47 mouse cellular contexts compared by ENCODE assay signal in genomic region chr14:51500461-51500860, GRCm38 (mm10). TPM values are rescaled to one million over a fixed set of nuclear protein-coding genes. Genes with fewer than 3 reads are reported as not detected.
"Had no signal": no experiment of that assay in that cellular context is flagged by ENCODE, and none has a peak within 500 bp of the region (broad histone marks: within the 10 kb centered on the region; RNA-seq: fewer than 3 reads in every experiment).

No protein-coding gene starts in this region.

- H3K27ac ChIP-seq: limb, embryonic 10.5 days; limb, embryonic 12.5 days; limb, embryonic 13.5 days; limb, embryonic 15.5 days; liver, embryonic 12.5 days; liver, embryonic 13.5 days; liver, embryonic 14.5 days; liver, embryonic 15.5 days; lung, embryonic 15.5 days; macrophage; midbrain, embryonic 10.5 days; midbrain, embryonic 12.5 days; midbrain, embryonic 13.5 days; midbrain, embryonic 15.5 days; neural tube, embryonic 12.5 days had no signal

- H3K9ac ChIP-seq: limb, embryonic 12.5 days; limb, embryonic 13.5 days; limb, embryonic 15.5 days; liver, embryonic 12.5 days; liver, embryonic 13.5 days; liver, embryonic 14.5 days; liver, embryonic 15.5 days; liver, postnatal 0 days; lung, embryonic 14.5 days; lung, embryonic 15.5 days; midbrain, embryonic 12.5 days; midbrain, embryonic 13.5 days; midbrain, embryonic 15.5 days; neural tube, embryonic 12.5 days had no signal

- ATAC-seq: liver, embryonic 12.5 days; liver, postnatal 0 days; lung, postnatal 0 days; midbrain, embryonic 13.5 days; midbrain, embryonic 15.5 days; midbrain, embryonic 16.5 days had no signal

- H3K9me3 ChIP-seq: limb, embryonic 10.5 days; limb, embryonic 12.5 days; limb, embryonic 13.5 days; limb, embryonic 15.5 days; liver, embryonic 12.5 days; liver, embryonic 13.5 days; liver, embryonic 15.5 days; lung, embryonic 15.5 days; megakaryocyte, embryonic 14.5 days; midbrain, embryonic 10.5 days; midbrain, embryonic 12.5 days; midbrain, embryonic 13.5 days; midbrain, embryonic 15.5 days; neural tube, embryonic 12.5 days had no signal

- H3K27me3 ChIP-seq: limb, embryonic 12.5 days; limb, embryonic 13.5 days; limb, embryonic 15.5 days; liver, embryonic 12.5 days; liver, embryonic 13.5 days; liver, embryonic 15.5 days; lung, embryonic 15.5 days; megakaryocyte, embryonic 14.5 days; midbrain, embryonic 12.5 days; midbrain, embryonic 13.5 days; midbrain, embryonic 15.5 days; neural tube, embryonic 12.5 days had no signal

- H3K4me1 ChIP-seq: limb, embryonic 10.5 days; limb, embryonic 12.5 days; limb, embryonic 13.5 days; limb, embryonic 15.5 days; liver, embryonic 12.5 days; liver, embryonic 13.5 days; liver, embryonic 15.5 days; lung, embryonic 15.5 days; megakaryocyte, embryonic 14.5 days; midbrain, embryonic 10.5 days; midbrain, embryonic 12.5 days; midbrain, embryonic 13.5 days; midbrain, embryonic 15.5 days; neural tube, embryonic 12.5 days had no signal

- H3K4me2 ChIP-seq: limb, embryonic 12.5 days; limb, embryonic 13.5 days; limb, embryonic 15.5 days; liver, embryonic 11.5 days; liver, embryonic 12.5 days; liver, embryonic 13.5 days; liver, embryonic 15.5 days; lung, embryonic 14.5 days; lung, embryonic 15.5 days; midbrain, embryonic 11.5 days; midbrain, embryonic 12.5 days; midbrain, embryonic 13.5 days; midbrain, embryonic 15.5 days; neural tube, embryonic 12.5 days had no signal

- H3K4me3 ChIP-seq: limb, embryonic 10.5 days; limb, embryonic 12.5 days; limb, embryonic 13.5 days; limb, embryonic 15.5 days; liver, embryonic 12.5 days; liver, embryonic 13.5 days; liver, embryonic 15.5 days; lung, embryonic 15.5 days; megakaryocyte, embryonic 14.5 days; midbrain, embryonic 10.5 days; midbrain, embryonic 12.5 days; midbrain, embryonic 13.5 days; midbrain, embryonic 15.5 days; myocyte; neural tube, embryonic 12.5 days had no signal

- DNase-seq: left cerebral cortex, postnatal 4 days; liver; liver, embryonic 13.5 days; liver, postnatal 0 days; lung, adult 18-20 months; lung, adult 2 months; lung, embryonic 14.5 days; lung, postnatal 10 days; lung, postnatal 14 days; lung, postnatal 36 days; lung, postnatal 4 days; midbrain, embryonic 14.5 days had no signal

- H3K36me3 ChIP-seq: limb, embryonic 10.5 days; limb, embryonic 12.5 days; limb, embryonic 13.5 days; limb, embryonic 15.5 days; liver, embryonic 12.5 days; liver, embryonic 13.5 days; liver, embryonic 15.5 days; lung, embryonic 15.5 days; midbrain, embryonic 10.5 days; midbrain, embryonic 12.5 days; midbrain, embryonic 13.5 days; midbrain, embryonic 15.5 days; neural tube, embryonic 12.5 days had no signal

RNA-seq across cellular contexts. Expression of gene Vmn2r89, which starts 48.8 kb away (rescaled TPM):
- total RNA-seq: left cerebral cortex, postnatal 10 days; left cerebral cortex, postnatal 14 days; left cerebral cortex, postnatal 25 days; left cerebral cortex, postnatal 36 days; left cerebral cortex, postnatal 4 days; liver, adult 2 months; megakaryocyte progenitor cell, adult 5-6 weeks; megakaryocyte, adult 5-6 weeks; megakaryocyte-erythroid progenitor cell, adult 5-6 weeks; midbrain, postnatal 0 days; monocyte, adult 5-6 weeks had no signal
- polyA plus RNA-seq: limb, embryonic 10.5 days; limb, embryonic 11.5 days; limb, embryonic 12.5 days; limb, embryonic 13.5 days; limb, embryonic 14.5 days; limb, embryonic 15.5 days; liver, adult 2 months; liver, embryonic 11.5 days; liver, embryonic 12.5 days; liver, embryonic 13.5 days; liver, embryonic 14.5 days; liver, embryonic 15.5 days; liver, embryonic 16.5 days; liver, postnatal 0 days; lung, adult 2 months; lung, embryonic 14.5 days; lung, embryonic 15.5 days; lung, embryonic 16.5 days; lung, postnatal 0 days; macrophage; midbrain, embryonic 10.5 days; midbrain, embryonic 11.5 days; midbrain, embryonic 12.5 days; midbrain, embryonic 13.5 days; midbrain, embryonic 14.5 days; midbrain, embryonic 15.5 days; midbrain, embryonic 16.5 days; midbrain, postnatal 0 days; myocyte; neural tube, embryonic 11.5 days; neural tube, embryonic 12.5 days had no signal

RNA-seq across cellular contexts. Expression of gene Gm5622, which starts 52.1 kb away (rescaled TPM):
- total RNA-seq: left cerebral cortex, postnatal 10 days; left cerebral cortex, postnatal 14 days; left cerebral cortex, postnatal 25 days; left cerebral cortex, postnatal 36 days; left cerebral cortex, postnatal 4 days; megakaryocyte progenitor cell, adult 5-6 weeks; megakaryocyte, adult 5-6 weeks; megakaryocyte-erythroid progenitor cell, adult 5-6 weeks; midbrain, postnatal 0 days; monocyte, adult 5-6 weeks had no signal
- polyA plus RNA-seq: limb, embryonic 10.5 days; limb, embryonic 11.5 days; limb, embryonic 12.5 days; limb, embryonic 13.5 days; limb, embryonic 14.5 days; limb, embryonic 15.5 days; liver, adult 2 months; liver, embryonic 12.5 days; lung, adult 2 months; lung, embryonic 14.5 days; lung, embryonic 15.5 days; lung, embryonic 16.5 days; lung, postnatal 0 days; macrophage; midbrain, embryonic 10.5 days; midbrain, embryonic 11.5 days; midbrain, embryonic 12.5 days; midbrain, embryonic 13.5 days; midbrain, embryonic 14.5 days; midbrain, embryonic 15.5 days; midbrain, embryonic 16.5 days; midbrain, postnatal 0 days; myocyte; neural tube, embryonic 11.5 days; neural tube, embryonic 12.5 days had no signal
